Mouse (Mus musculus): Measurements from ENCODE around the gene Gm3486.
"Not testable (repeated sequence)": the region's sequence is repeated elsewhere in the genome, so short reads cannot be mapped to it uniquely, and the experiment has no call there.

The Gm3486 gene

GRCm38 (mm10) chr14:41489385-41489784, at the start of gene Gm3486:
Gm3486 (minus strand) TSS chr14:41489485.
- DNase-seq = not testable (repeated sequence)

GRCm38 (mm10) chr14:41524695-41525094, 35.4 kb upstream of the Gm3486 start:
- not testable (repeated sequence) for DNase-seq

DNA sequence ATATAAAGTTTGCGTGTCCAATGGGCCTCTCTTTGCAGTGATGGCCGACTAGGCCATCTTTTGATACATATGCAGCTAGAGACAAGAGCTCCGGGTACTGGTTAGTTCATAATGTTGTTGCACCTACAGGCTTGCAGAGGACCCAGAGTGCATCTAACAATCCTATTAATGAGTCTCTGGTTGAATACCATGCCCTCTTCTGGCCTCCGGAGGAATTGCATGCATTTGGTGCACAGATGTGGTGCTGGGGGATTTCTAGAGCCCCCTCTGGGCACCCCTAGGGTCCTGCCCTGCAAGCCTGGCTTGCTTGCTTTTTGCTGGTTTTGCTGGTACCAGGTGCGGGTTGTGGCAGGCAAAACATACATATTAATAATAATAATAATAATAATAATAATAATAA, 31.4 kb upstream of the Gm3486 start:
- DNase-seq = peak; percentile 4

DNA sequence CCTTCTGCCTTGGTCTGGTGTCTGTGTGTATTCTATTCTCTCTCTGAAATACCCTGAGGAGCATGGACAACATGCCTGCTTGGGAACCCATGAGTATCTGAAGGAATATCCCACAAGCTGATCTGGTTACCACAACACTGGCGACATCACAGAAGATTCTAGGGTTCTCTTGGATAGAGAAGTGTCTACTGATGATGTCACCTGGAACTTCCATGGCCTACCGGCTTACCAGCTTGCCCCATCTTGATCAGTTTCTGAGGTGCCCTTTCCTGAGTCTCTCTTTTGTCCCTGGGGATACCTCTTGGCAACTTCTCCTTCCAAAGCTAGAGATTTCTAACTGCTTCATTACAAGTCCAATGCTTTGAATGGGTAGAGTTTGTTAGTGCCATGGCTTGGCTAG, 35.9 kb downstream of the Gm3486 start, which contains the start of gene Gm7954:
Gm7954 (minus strand) TSS at position 101 of the 400 bp plus-strand sequence.
- not testable (repeated sequence) for DNase-seq

All from right cerebral cortex, adult 18-20 months (tissue).